Mouse (Mus musculus) liver, embryonic 11.5 days (tissue): ENCODE measurements around the gene Slc24a2. TPM values are rescaled to one million over a fixed set of nuclear protein-coding genes. Genes with fewer than 3 reads are reported as not detected.

Experiments
- ATAC-seq: fragments of 200-750 bp; cut with Nextera tagmentation; replicated peaks from 2 replicates; pipeline ENCODE4 v1.8.0; 2017; ENCODE audit warnings: moderate number of reproducible peaks, mild to moderate bottlenecking, moderate TSS enrichment, moderate library complexity; ENCODE audit not compliant: low FRiP score
- DNase-seq: peaks from one replicate; pipeline ENCODE4 v3.0.0-alpha.2; 2017; ENCODE audit warnings: low spot score
- H3K27ac ChIP-seq: fragments of 300-500 bp; sonication (generic); 2 replicates; pipeline ENCODE4 v1.5.1; 2014; ENCODE audit warnings: mild to moderate bottlenecking, low read depth, low read length, control low read depth
- H3K27me3 ChIP-seq: fragments of 300-500 bp; sonication (generic); replicated peaks from 2 replicates; pipeline ENCODE4 v1.6.1; 2014; ENCODE audit warnings: low read length, mixed read lengths; ENCODE audit not compliant: control insufficient read depth, insufficient read depth
- H3K36me3 ChIP-seq: fragments of 300-500 bp; sonication (generic); 2 replicates; pipeline ENCODE4 v1.6.1; 2014; ENCODE audit warnings: mild to moderate bottlenecking, low read length, moderate library complexity, mixed read lengths; ENCODE audit not compliant: control insufficient read depth, insufficient read depth
- H3K4me1 ChIP-seq: fragments of 300-500 bp; sonication (generic); replicated peaks from 2 replicates; pipeline ENCODE4 v1.6.1; 2014; ENCODE audit warnings: low read length, mixed read lengths; ENCODE audit not compliant: control insufficient read depth, insufficient read depth
- H3K4me2 ChIP-seq: fragments of 300-500 bp; sonication (generic); 2 replicates; pipeline ENCODE4 v1.6.1; 2014; ENCODE audit warnings: mild to moderate bottlenecking, control low read depth, moderate library complexity
- H3K4me3 ChIP-seq: fragments of 300-500 bp; sonication (generic); 2 replicates; pipeline ENCODE4 v1.5.1; 2014; ENCODE audit warnings: low read depth, low read length, control low read depth
- H3K9ac ChIP-seq: fragments of 300-500 bp; sonication (generic); 2 replicates; pipeline ENCODE4 v1.6.1; 2014; ENCODE audit warnings: low read depth, low read length, control low read depth
- H3K9me3 ChIP-seq: fragments of 300-500 bp; sonication (generic); 2 replicates; pipeline ENCODE4 v1.6.1; 2016; ENCODE audit warnings: low read length, inconsistent platforms, mixed read lengths; ENCODE audit not compliant: control insufficient read depth
- WGBS: fragments of 180-500 bp; shearing (Covaris S2); extraction: QIAGEN DNeasy Blood & Tissue Kit; methylation state at CpG from one replicate; pipeline ENCODE4 v1.1.7; 2014; 5-methylcytosine and 5-hydroxymethylcytosine counted together
- polyA plus RNA-seq: library from polyadenylated mRNA; unstranded; fragments of >200 nt; fragmentation: Nextera tagmentation; extraction: Ambion mirVana; gene quantifications from 2 replicates; pipeline ENCODE4 v1.2.1, GENCODE M21; 2014

Gene Slc24a2
- polyA plus RNA-seq, 1 experiment from 2014 or later, result 0.34 TPM

DNA sequence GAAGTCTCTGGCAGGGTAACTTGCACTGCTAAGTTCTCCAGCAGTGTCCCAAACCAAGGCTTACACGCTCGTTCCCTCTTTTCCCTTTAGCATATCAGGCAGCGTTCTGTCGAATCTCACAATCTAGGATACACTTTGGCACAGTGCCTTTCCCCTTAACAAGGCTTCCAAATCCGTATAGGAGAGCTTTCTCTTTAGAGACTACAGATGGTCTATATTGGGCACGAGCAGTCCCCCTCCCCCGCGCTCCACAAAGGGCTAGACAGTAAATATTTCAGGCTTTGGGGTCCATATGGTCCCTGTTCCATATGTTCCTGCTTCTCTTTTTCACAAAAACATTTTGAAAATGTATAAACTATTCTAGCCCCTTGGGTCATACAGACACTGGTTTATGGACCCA, 205.7 kb downstream of the Slc24a2 start:
- H3K36me3 ChIP-seq, result no peaks in the 10 kb centered on the region
- ATAC-seq (no peak), DNase-seq (no peak)
- no peaks in the 10 kb centered on the region for H3K9me3 ChIP-seq
- H3K27me3 ChIP-seq, result no peaks in the 10 kb centered on the region
- WGBS, result 80% methylated on average over 8 of the region's 8 CpGs
- H3K9ac ChIP-seq, result no peak overlapping the region
- no peak overlapping the region for H3K4me3 ChIP-seq
- no peak overlapping the region for H3K4me2 ChIP-seq
- no peaks in the 10 kb centered on the region for H3K4me1 ChIP-seq
- H3K27ac ChIP-seq, result no peak overlapping the region

DNA sequence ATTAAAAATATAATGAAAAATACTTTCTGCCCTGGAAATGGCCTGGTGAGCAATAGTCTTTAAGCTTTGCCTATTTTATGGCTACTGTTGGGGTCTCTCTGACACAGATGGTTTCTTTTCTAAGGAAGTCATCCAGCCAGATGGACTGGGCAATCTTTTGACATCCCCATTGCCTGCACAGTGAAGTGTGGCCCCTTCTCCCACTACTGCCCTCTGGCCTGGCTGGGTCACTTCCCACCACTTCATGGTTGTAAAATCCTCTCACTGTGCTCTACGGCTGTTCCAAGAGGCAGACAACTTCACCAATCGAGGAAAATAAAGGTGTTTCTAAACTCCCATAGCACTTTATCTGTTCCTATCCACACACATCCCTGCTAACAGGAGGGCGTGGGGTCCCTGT, 208.7 kb downstream of the Slc24a2 start:
- H3K4me1 ChIP-seq, result no peaks in the 10 kb centered on the region
- 66% methylated on average over 3 of the region's 3 CpGs for WGBS
- ATAC-seq (no peak), DNase-seq (no peak)
- H3K4me2 ChIP-seq, result no peak overlapping the region
- H3K27ac ChIP-seq, result no peak overlapping the region
- no peaks in the 10 kb centered on the region for H3K36me3 ChIP-seq
- H3K4me3 ChIP-seq, result no peak overlapping the region
- H3K9ac ChIP-seq, result no peak overlapping the region
- no peaks in the 10 kb centered on the region for H3K9me3 ChIP-seq
- H3K27me3 ChIP-seq, result no peaks in the 10 kb centered on the region

DNA sequence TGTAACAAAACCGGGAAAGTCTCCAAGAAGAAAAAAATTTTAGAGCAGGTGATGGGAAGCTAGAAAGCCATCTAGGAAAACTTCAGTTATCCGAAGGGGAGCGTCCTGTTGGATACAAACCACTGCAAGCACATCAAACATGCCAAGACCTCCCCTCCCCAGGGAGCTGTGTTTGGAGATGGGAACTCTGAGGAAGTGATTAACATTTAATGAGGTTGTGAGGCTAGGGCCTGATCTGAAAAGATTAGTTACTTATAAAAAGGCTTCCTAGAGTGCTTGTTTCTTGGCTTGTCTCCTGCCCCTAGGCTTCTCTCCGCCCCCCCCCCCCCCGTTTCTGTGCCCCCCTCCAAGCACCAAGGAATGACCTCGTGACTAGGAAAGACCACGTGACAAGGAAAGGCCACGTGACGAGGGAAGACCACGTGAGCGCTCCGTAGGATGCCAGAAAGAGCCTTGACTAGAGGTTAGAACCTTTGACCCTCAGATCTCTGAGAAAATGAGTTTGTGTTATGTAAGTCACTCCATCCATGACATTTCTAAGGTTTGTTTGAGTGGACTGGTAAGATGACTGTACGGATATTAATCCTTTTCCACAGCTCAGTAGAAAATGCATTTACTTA, 210.7 kb downstream of the Slc24a2 start:
- no peak for ATAC-seq
- H3K36me3 ChIP-seq, result no peaks in the 10 kb centered on the region
- DNase-seq, result no peak
- no peak overlapping the region for H3K4me2 ChIP-seq
- no peaks in the 10 kb centered on the region for H3K27me3 ChIP-seq
- no peak overlapping the region for H3K27ac ChIP-seq
- no peaks in the 10 kb centered on the region for H3K4me1 ChIP-seq
- no peak overlapping the region for H3K4me3 ChIP-seq
- no peaks in the 10 kb centered on the region for H3K9me3 ChIP-seq
- 67% methylated on average over 13 of the region's 13 CpGs for WGBS
- no peak overlapping the region for H3K9ac ChIP-seq

DNA sequence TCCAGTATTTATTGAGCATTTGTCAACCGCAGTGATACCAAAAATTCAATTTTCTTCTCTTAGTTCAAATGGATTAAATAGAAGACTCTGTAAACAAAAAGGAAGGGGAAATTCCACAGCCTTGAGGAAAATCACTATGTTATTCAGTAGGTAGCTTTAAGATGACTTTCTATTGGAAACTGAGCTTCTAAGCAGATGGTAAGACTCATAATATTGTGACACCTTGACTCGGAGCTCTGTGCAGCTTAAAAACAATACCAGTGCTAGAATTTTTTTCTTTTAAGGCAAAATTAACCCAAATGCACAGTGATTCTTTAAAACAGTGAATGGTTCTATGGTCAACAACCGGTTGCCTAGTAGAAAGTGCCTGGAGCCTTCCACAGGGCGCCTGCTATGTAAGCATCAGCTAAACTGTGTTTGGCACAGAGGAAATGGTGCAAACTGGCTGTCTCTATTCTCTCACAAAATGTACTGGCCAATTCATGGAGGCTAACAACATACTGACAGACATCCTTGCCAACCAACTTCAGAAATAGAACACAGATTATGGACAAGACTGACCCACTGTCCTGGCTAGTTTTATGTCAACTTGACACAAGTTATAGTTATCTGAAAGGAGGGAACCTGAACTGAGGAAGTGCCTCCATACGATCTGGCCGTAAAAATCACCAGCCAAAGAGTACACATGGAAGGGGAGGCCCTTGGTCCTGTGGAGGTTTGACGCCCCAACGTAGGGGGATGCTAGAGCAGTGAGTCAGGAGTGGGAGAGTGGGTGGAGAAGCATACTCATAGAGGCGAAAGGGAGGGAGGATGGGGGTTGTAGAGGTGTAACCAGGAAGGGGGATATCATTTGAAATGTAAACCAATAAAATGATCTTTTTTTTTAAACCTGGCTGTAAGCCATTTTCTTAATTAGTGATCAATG, 211.9 kb downstream of the Slc24a2 start:
- no peak overlapping the region for H3K9ac ChIP-seq
- WGBS, result 73% methylated on average over 9 of the region's 9 CpGs

DNA sequence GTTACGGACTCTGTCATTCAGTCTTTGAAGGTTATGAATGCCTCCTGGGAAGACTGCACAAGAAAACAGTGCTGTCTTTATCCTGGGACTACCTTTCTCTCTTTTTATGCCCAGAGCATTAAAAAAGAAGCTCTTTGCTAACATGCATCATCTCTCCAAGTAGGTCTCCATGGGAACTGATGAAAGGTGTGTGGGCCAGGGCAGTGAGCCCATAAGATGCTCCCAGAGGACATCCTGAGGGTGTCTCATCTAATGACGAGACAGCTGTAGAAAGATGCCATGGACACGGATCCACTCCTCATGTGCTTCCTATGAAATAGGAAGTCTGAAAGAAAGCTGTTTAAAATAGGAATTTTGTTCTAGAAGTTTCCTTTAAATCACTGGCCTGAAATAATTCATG, 212.8 kb downstream of the Slc24a2 start:
- Histone ChIP-seq H3K27ac (no peak overlapping the region), H3K4me2 (no peak overlapping the region), H3K9ac (no peak overlapping the region), H3K9me3 (no peaks in the 10 kb centered on the region), H3K4me3 (no peak overlapping the region), H3K36me3 (no peaks in the 10 kb centered on the region), H3K27me3 (no peaks in the 10 kb centered on the region), H3K4me1 (no peaks in the 10 kb centered on the region)
- 85% methylated on average over 3 of the region's 3 CpGs for WGBS
- ATAC-seq (no peak), DNase-seq (no peak)

More for the DNA sequence above, 211.9 kb downstream of the Slc24a2 start:
- H3K4me3 ChIP-seq, result no peak overlapping the region
- no peaks in the 10 kb centered on the region for H3K36me3 ChIP-seq
- ATAC-seq (no peak), DNase-seq (no peak)
- no peak overlapping the region for H3K27ac ChIP-seq
- H3K27me3 ChIP-seq, result no peaks in the 10 kb centered on the region
- no peak overlapping the region for H3K4me2 ChIP-seq
- no peaks in the 10 kb centered on the region for H3K9me3 ChIP-seq
- no peaks in the 10 kb centered on the region for H3K4me1 ChIP-seq

DNA sequence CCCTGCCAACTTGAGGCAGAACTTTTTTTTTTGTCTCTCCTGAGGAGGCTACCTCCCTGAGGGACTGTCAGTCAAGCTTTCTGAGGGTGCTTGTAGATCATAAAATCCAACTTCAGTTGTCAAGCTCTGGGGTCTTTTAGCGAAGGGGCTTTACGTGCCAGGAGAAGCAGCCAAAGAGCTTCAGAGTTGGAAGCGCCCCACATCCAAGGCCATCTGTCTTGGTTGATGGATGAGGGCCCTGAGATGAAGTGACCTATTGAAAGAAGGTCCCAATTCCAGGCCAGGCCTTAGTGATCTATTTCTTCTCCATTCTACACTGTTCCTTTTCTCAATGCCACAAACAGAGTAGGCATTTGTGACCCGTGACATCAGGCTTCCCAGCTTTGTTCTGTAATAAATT, 214.5 kb downstream of the Slc24a2 start:
- ATAC-seq, result no peak
- Histone ChIP-seq H3K4me2 (no peak overlapping the region), H3K9ac (no peak overlapping the region), H3K27ac (no peak overlapping the region), H3K27me3 (no peaks in the 10 kb centered on the region), H3K4me1 (no peaks in the 10 kb centered on the region), H3K36me3 (no peaks in the 10 kb centered on the region), H3K9me3 (no peaks in the 10 kb centered on the region), H3K4me3 (no peak overlapping the region)
- no peak for DNase-seq
- WGBS, result 77% methylated on average over 4 of the region's 4 CpGs

DNA sequence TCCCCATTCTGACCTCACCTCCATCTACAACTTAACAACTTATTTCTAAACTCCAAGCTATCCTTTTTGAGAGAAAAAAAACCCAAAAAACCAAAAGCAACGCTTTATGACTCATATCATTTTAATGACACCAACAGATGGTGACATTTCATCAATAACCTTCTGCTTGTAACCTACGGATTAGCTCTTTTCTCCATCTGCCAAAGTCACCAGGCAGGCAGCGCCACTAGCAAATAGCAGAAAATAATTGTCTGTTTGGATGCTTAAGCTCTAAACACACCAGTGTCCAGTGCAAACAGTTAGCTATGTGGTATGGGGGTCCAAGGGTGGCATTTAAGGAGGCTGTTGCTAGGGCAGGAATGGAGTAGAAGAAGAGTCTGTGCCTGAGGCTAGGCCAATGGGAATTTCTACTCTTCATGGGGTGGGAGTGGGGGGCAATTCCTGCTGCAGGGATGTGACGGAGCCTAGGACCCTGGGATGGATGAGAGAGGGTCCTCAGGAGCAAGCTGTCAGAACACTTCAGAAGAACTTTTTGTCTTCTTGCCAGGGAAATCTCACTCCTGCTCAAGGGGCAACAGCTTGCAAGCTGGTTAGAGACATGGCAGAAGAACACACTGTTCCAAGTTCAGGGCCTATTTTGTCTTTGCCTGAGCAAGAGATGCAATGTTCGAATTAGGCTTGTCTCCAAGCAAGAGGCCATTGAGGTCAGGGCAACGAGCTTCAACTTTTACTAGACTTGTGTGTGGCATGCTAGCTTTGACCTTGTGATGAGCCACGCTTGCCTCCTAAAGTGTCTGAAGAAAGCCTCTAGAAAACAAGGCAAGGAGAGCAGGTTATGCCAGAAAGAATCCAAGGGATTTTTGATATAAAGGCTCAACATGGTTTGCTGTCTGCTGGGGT, 216.3 kb downstream of the Slc24a2 start:
- no peak overlapping the region for H3K27ac ChIP-seq
- no peak overlapping the region for H3K4me3 ChIP-seq
- H3K9ac ChIP-seq, result no peak overlapping the region
- no peaks in the 10 kb centered on the region for H3K36me3 ChIP-seq
- no peaks in the 10 kb centered on the region for H3K27me3 ChIP-seq
- H3K4me2 ChIP-seq, result no peak overlapping the region
- no peaks in the 10 kb centered on the region for H3K9me3 ChIP-seq
- DNase-seq (no peak), ATAC-seq (no peak)
- WGBS, result 82% methylated on average over 7 of the region's 7 CpGs
- H3K4me1 ChIP-seq, result no peaks in the 10 kb centered on the region

DNA sequence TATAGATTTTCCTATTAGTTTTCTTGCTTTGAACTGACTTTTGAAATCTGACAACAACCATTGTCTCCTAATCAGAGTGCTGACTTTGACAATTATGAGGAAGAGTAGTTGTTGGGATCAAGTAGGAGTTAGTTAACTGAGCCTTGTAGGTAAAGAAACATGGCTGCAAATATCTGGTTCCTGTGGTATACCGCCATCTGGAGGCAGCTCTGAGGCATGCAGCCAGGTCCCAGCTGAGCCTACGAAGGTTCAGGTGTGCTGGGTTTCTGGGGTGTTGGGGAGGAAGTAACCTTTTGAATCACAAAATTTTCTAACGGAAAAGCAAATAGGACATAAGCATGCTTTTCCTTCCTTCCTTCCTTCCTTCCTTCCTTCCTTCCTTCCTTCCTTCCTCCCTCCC, 237.8 kb downstream of the Slc24a2 start:
- WGBS, result 44% methylated on average over 3 of the region's 3 CpGs
- no peak for ATAC-seq

More for the DNA sequence above, 237.8 kb downstream of the Slc24a2 start:
- Histone ChIP-seq H3K9me3 (no peaks in the 10 kb centered on the region), H3K9ac (no peak overlapping the region), H3K27ac (no peak overlapping the region), H3K4me3 (no peak overlapping the region), H3K36me3 (no peaks in the 10 kb centered on the region), H3K27me3 (no peaks in the 10 kb centered on the region), H3K4me1 (no peaks in the 10 kb centered on the region), H3K4me2 (no peak overlapping the region)
- DNase-seq, result no peak
